Mouse (Mus musculus): ENCODE data around the gene Arhgap21. TPM values are rescaled to one million over a fixed set of nuclear protein-coding genes. Genes with fewer than 3 reads are reported as not detected.

The Arhgap21 gene
- polyA plus RNA-seq, 1 experiment from 2014 or later: 39.9 TPM

- Histone ChIP-seq H3K9me3 (no peaks in the 10 kb centered on the region), H3K27ac (no peak overlapping the region), H3K36me3 (no peaks in the 10 kb centered on the region), H3K27me3 (ENCODE audit: insufficient read depth, poor library complexity, severe bottlenecking) (no peaks in the 10 kb centered on the region), H3K4me1 (replicated peaks) (no peaks in the 10 kb centered on the region), H3K4me3 (no peak overlapping the region)
- 90% methylated on average over 5 of the region's 5 CpGs for WGBS
- DNase-seq (ENCODE audit: low spot score): no peak
Measured at GRCm38 (mm10) chr2:20896446-20896845, 72.2 kb downstream of the Arhgap21 start.

- no peak overlapping the region for H3K4me3 ChIP-seq
- WGBS: 53% methylated on average over 5 of the region's 5 CpGs
- H3K27me3 ChIP-seq (ENCODE audit: insufficient read depth, poor library complexity, severe bottlenecking): no peaks in the 10 kb centered on the region
- H3K9me3 ChIP-seq: no peaks in the 10 kb centered on the region
- peak; percentile 40 for DNase-seq (ENCODE audit: low spot score)
- no peak overlapping the region for H3K27ac ChIP-seq
- H3K4me1 ChIP-seq (replicated peaks): no peaks in the 10 kb centered on the region
- H3K36me3 ChIP-seq: 0 out of 2 replicates have a peak, but pooled peaks cover 9% of the 10 kb centered on the region
Measured at GRCm38 (mm10) chr2:20894100-20894690, 74.5 kb downstream of the Arhgap21 start.

GRCm38 (mm10) chr2:20888751-20889150, 79.9 kb downstream of the Arhgap21 start:
- WGBS: 83% methylated on average over 3 of the region's 3 CpGs
- H3K4me3 ChIP-seq: no peak overlapping the region
- H3K27me3 ChIP-seq (ENCODE audit: insufficient read depth, poor library complexity, severe bottlenecking): no peaks in the 10 kb centered on the region
- no peaks in the 10 kb centered on the region for H3K9me3 ChIP-seq
- H3K4me1 ChIP-seq (replicated peaks): no peaks in the 10 kb centered on the region
- H3K27ac ChIP-seq: no peak overlapping the region
- DNase-seq (ENCODE audit: low spot score): no peak
- peaks cover 34% of the 10 kb centered on the region for H3K36me3 ChIP-seq

- Histone ChIP-seq H3K36me3 (peaks cover 64% of the 10 kb centered on the region), H3K4me3 (no peak overlapping the region), H3K27me3 (ENCODE audit: insufficient read depth, poor library complexity, severe bottlenecking) (no peaks in the 10 kb centered on the region), H3K9me3 (no peaks in the 10 kb centered on the region), H3K27ac (no peak overlapping the region), H3K4me1 (replicated peaks) (no peaks in the 10 kb centered on the region)
- WGBS: 90% methylated on average over 8 of the region's 8 CpGs
- no peak for DNase-seq (ENCODE audit: low spot score)
Measured at GRCm38 (mm10) chr2:20883288-20883687, 85.4 kb downstream of the Arhgap21 start.

- Histone ChIP-seq H3K27ac (no peak overlapping the region), H3K36me3 (peaks cover 65% of the 10 kb centered on the region), H3K9me3 (no peaks in the 10 kb centered on the region), H3K27me3 (ENCODE audit: insufficient read depth, poor library complexity, severe bottlenecking) (no peaks in the 10 kb centered on the region), H3K4me1 (replicated peaks) (no peaks in the 10 kb centered on the region), H3K4me3 (no peak overlapping the region)
- no peak for DNase-seq (ENCODE audit: low spot score)
- 74% methylated on average over 16 of the region's 16 CpGs for WGBS
Measured at GRCm38 (mm10) chr2:20879877-20880605, 88.6 kb downstream of the Arhgap21 start.

- Histone ChIP-seq H3K27me3 (ENCODE audit: insufficient read depth, poor library complexity, severe bottlenecking) (no peaks in the 10 kb centered on the region), H3K36me3 (peaks cover 57% of the 10 kb centered on the region), H3K9me3 (no peaks in the 10 kb centered on the region), H3K4me3 (no peak overlapping the region), H3K4me1 (replicated peaks) (no peaks in the 10 kb centered on the region), H3K27ac (no peak overlapping the region)
- 94% methylated on average over 5 of the region's 5 CpGs for WGBS
- DNase-seq (ENCODE audit: low spot score): no peak
Measured at GRCm38 (mm10) chr2:20874621-20875020, 94.1 kb downstream of the Arhgap21 start.

- DNase-seq (ENCODE audit: low spot score): no peak
- Histone ChIP-seq H3K4me1 (replicated peaks) (no peaks in the 10 kb centered on the region), H3K36me3 (peaks cover 60% of the 10 kb centered on the region), H3K9me3 (no peaks in the 10 kb centered on the region), H3K27ac (no peak overlapping the region), H3K27me3 (ENCODE audit: insufficient read depth, poor library complexity, severe bottlenecking) (no peaks in the 10 kb centered on the region), H3K4me3 (no peak overlapping the region)
- WGBS: 73% methylated on average over 2 of the region's 2 CpGs
Measured at GRCm38 (mm10) chr2:20869212-20869965, 99.3 kb downstream of the Arhgap21 start.

GRCm38 (mm10) chr2:20868052-20868451, 100.6 kb downstream of the Arhgap21 start:
- Histone ChIP-seq H3K4me3 (no peak overlapping the region), H3K27ac (no peak overlapping the region), H3K4me1 (replicated peaks) (no peaks in the 10 kb centered on the region), H3K27me3 (ENCODE audit: insufficient read depth, poor library complexity, severe bottlenecking) (no peaks in the 10 kb centered on the region), H3K36me3 (peaks cover 67% of the 10 kb centered on the region), H3K9me3 (no peaks in the 10 kb centered on the region)
- DNase-seq (ENCODE audit: low spot score): no peak

GRCm38 (mm10) chr2:20865795-20866194, 102.9 kb downstream of the Arhgap21 start:
- peaks cover 79% of the 10 kb centered on the region for H3K36me3 ChIP-seq
- WGBS: 89% methylated on average over 3 of the region's 3 CpGs

GRCm38 (mm10) chr2:20864569-20864968, 104.1 kb downstream of the Arhgap21 start:
- Histone ChIP-seq H3K9me3 (no peaks in the 10 kb centered on the region), H3K36me3 (peaks cover 90% of the 10 kb centered on the region), H3K4me1 (replicated peaks) (no peaks in the 10 kb centered on the region), H3K27me3 (ENCODE audit: insufficient read depth, poor library complexity, severe bottlenecking) (no peaks in the 10 kb centered on the region), H3K27ac (no peak overlapping the region), H3K4me3 (no peak overlapping the region)
- WGBS: 90% methylated on average over 2 of the region's 2 CpGs
- DNase-seq (ENCODE audit: low spot score): no peak

More at GRCm38 (mm10) chr2:20865795-20866194, 102.9 kb downstream of the Arhgap21 start:
- Histone ChIP-seq H3K27ac (no peak overlapping the region), H3K9me3 (no peaks in the 10 kb centered on the region), H3K4me3 (no peak overlapping the region), H3K27me3 (ENCODE audit: insufficient read depth, poor library complexity, severe bottlenecking) (no peaks in the 10 kb centered on the region), H3K4me1 (replicated peaks) (no peaks in the 10 kb centered on the region)
- no peak for DNase-seq (ENCODE audit: low spot score)

- Histone ChIP-seq H3K27me3 (ENCODE audit: insufficient read depth, poor library complexity, severe bottlenecking) (no peaks in the 10 kb centered on the region), H3K36me3 (peaks cover 98% of the 10 kb centered on the region), H3K4me3 (no peak overlapping the region), H3K9me3 (no peaks in the 10 kb centered on the region), H3K27ac (no peak overlapping the region), H3K4me1 (replicated peaks) (no peaks in the 10 kb centered on the region)
- 79% methylated on average over 5 of the region's 5 CpGs for WGBS
- no peak for DNase-seq (ENCODE audit: low spot score)
Measured at GRCm38 (mm10) chr2:20860756-20861155, 107.9 kb downstream of the Arhgap21 start.

GRCm38 (mm10) chr2:20849346-20849745, 119.3 kb downstream of the Arhgap21 start:
- Histone ChIP-seq H3K27me3 (ENCODE audit: insufficient read depth, poor library complexity, severe bottlenecking) (no peaks in the 10 kb centered on the region), H3K9me3 (no peaks in the 10 kb centered on the region), H3K4me1 (replicated peaks) (no peaks in the 10 kb centered on the region), H3K4me3 (no peak overlapping the region), H3K36me3 (peaks cover 86% of the 10 kb centered on the region), H3K27ac (no peak overlapping the region)
- WGBS: 76% methylated on average over 18 of the region's 18 CpGs
- DNase-seq (ENCODE audit: low spot score): no peak
